Mouse (Mus musculus) megakaryocyte progenitor cell, adult 5-6 weeks (primary cell): ENCODE results near the gene Gm973. TPM values are rescaled to one million over a fixed set of nuclear protein-coding genes. Genes with fewer than 3 reads are reported as not detected.

Experiments
- ATAC-seq: replicated peaks from 2 replicates; pipeline ENCODE4 v1.8.0; 2016; ENCODE audit warnings: mild to moderate bottlenecking, moderate TSS enrichment, inconsistent platforms; ENCODE audit not compliant: poor library complexity
- total RNA-seq, 2 experiments: library from RNA; stranded (forward) in 1 of 2; stranded (reverse) in 1 of 2; fragments of 157-497, 149-512 nt in 1 of 2; fragments of 200-1000 nt in 1 of 2; gene quantifications; 2 replicates each; pipeline versions ENCODE4 v1.2.3 to v1.2.4; 2015 to 2017

Gene Gm973
- total RNA-seq, 2 experiments from 2014 or later, result 0.30 TPM; not detected in 1

GRCm38 (mm10) chr1:59580131-59580751 lies 64.2 kb downstream of the Gm973 start:
- 0 out of 2 replicates have a peak, but pooled peaks have one; percentile 44 for ATAC-seq

GRCm38 (mm10) chr1:59580880-59581279 lies 64.8 kb downstream of the Gm973 start:
- ATAC-seq, result no peak

- ATAC-seq, result peak; percentile 94
Observed at GRCm38 (mm10) chr1:59584656-59585410, 68.8 kb downstream of the Gm973 start.

GRCm38 (mm10) chr1:59589271-59589670 lies 73.2 kb downstream of the Gm973 start:
- ATAC-seq, result no peak

- ATAC-seq, result no peak
Observed at GRCm38 (mm10) chr1:59592359-59592758, 76.3 kb downstream of the Gm973 start.

GRCm38 (mm10) chr1:59592876-59593275 lies 76.8 kb downstream of the Gm973 start:
- ATAC-seq, result 0 out of 2 replicates have a peak, but pooled peaks have one; percentile 29

GRCm38 (mm10) chr1:59593622-59594035 lies 77.6 kb downstream of the Gm973 start:
- ATAC-seq, result peak; percentile 60

- ATAC-seq, result no peak
Observed at GRCm38 (mm10) chr1:59594586-59595266, 78.7 kb downstream of the Gm973 start.

- ATAC-seq, result no peak
Observed at GRCm38 (mm10) chr1:59595609-59596008, 79.5 kb downstream of the Gm973 start.

- ATAC-seq, result no peak
Observed at GRCm38 (mm10) chr1:59602531-59603416, 86.7 kb downstream of the Gm973 start.

- no peak for ATAC-seq
Observed at GRCm38 (mm10) chr1:59603417-59603712, 87.3 kb downstream of the Gm973 start.

- ATAC-seq, result peak; percentile 31; the same call in 1 of the 2 replicates
Observed at GRCm38 (mm10) chr1:59603893-59604292, 87.8 kb downstream of the Gm973 start.

- no peak for ATAC-seq
Observed at GRCm38 (mm10) chr1:59606479-59606878, 90.4 kb downstream of the Gm973 start.

- no peak for ATAC-seq
Observed at GRCm38 (mm10) chr1:59607071-59607470, 91.0 kb downstream of the Gm973 start.

GRCm38 (mm10) chr1:59608125-59608762 lies 92.2 kb downstream of the Gm973 start:
- ATAC-seq, result peak; percentile 29; the same call in 1 of the 2 replicates

GRCm38 (mm10) chr1:59608920-59609319 lies 92.9 kb downstream of the Gm973 start:
- ATAC-seq, result peak; percentile 56

GRCm38 (mm10) chr1:59609458-59609857 lies 93.4 kb downstream of the Gm973 start:
- 0 out of 2 replicates have a peak, but pooled peaks have one; percentile 42 for ATAC-seq

GRCm38 (mm10) chr1:59609896-59610295 lies 93.8 kb downstream of the Gm973 start:
- ATAC-seq, result no peak

- no peak for ATAC-seq
Observed at GRCm38 (mm10) chr1:59610929-59611328, 94.9 kb downstream of the Gm973 start.

- ATAC-seq, result peak; percentile 93
Observed at GRCm38 (mm10) chr1:59613795-59614194, 97.7 kb downstream of the Gm973 start.
